8 mouse cellular contexts compared by ENCODE assay signal in the genomic region with DNA sequence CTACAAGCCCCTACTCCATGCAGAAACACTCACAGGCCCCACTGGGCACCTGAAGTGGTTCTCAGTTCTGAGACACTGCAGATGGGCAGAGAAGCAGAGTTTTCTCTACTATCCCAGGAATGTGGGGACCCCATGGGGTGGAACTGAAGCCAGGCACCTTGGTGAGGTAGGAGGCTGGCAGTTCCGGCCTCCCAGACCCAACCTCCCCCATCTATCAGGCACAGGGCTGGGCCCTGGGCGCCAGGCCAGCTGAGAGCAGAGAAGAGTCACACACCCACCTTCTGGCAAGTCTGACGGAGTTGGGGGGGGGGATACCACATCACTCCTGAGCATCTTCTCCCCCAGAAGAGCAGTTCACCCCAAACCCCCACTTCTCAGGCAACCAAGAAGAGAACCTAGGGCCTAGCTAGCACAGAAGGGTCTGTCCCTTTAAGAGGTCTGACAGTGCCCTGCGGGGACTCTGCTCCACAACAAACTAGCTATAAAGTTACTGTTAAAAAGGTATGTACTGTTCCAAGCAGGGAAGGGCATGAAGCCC. TPM values are rescaled to one million over a fixed set of nuclear protein-coding genes. Genes with fewer than 3 reads are reported as not detected.
A peak's percentile ranks its signal among the peaks of the same experiment; 100 is the strongest.
DNase-seq lines count a peak whose midpoint lies in the region; ATAC-seq and TF ChIP-seq lines count a peak whose summit lies in the region.

No protein-coding gene starts in this region.

- H3K9ac ChIP-seq in midbrain, postnatal 0 days (replicated peaks; ENCODE audit: low read length, poor library complexity, severe bottlenecking) = no peak overlapping the region
- H3K9ac ChIP-seq in midbrain, embryonic 16.5 days (ENCODE audit: low read depth, low read length) = no peak overlapping the region
- peak overlapping the region; percentile 66 for H3K9ac ChIP-seq in heart, embryonic 11.5 days (ENCODE audit: low read depth, low read length)
- peak overlapping the region; percentile 65 for H3K9ac ChIP-seq in kidney, embryonic 16.5 days (replicated peaks; ENCODE audit: low read length)

- no peak for DNase-seq in midbrain, postnatal 0 days (ENCODE audit: low spot score)
- DNase-seq in spleen, postnatal 10 days (ENCODE audit: low spot score in 2 of 2) = peak; percentile 46 to 49
- DNase-seq in T-cell, adult 2 months (ENCODE audit: low spot score) = no peak
- DNase-seq in frontal cortex, postnatal 14 days (ENCODE audit: low spot score in 2 of 2) = no peak

- 63% methylated on average over 4 of the region's 4 CpGs for WGBS in midbrain, postnatal 0 days
- WGBS in midbrain, embryonic 16.5 days = 69% methylated on average over 4 of the region's 4 CpGs
- WGBS in heart, embryonic 11.5 days (ENCODE audit: insufficient replicate concordance) = 20% methylated on average over 4 of the region's 4 CpGs
- WGBS in kidney, embryonic 16.5 days = 21% methylated on average over 4 of the region's 4 CpGs

- no peak for ATAC-seq in midbrain, postnatal 0 days (ENCODE audit: low FRiP score)
- no peak for ATAC-seq in midbrain, embryonic 16.5 days
- 0 out of 2 replicates have a peak, but pooled peaks have one; percentile 15 for ATAC-seq in heart, embryonic 11.5 days (replicated peaks; ENCODE audit: insufficient number of reproducible peaks, low FRiP score, low TSS enrichment)
- no peak; the same call in 1 of the 2 replicates for ATAC-seq in kidney, embryonic 16.5 days (ENCODE audit: low FRiP score, low TSS enrichment)
- ATAC-seq in inflammation-experienced regulatory T-cells, adult 6 months = no peak

- H3K4me2 ChIP-seq in midbrain, postnatal 0 days (ENCODE audit: low read depth, low read length, poor library complexity, severe bottlenecking) = 0 out of 2 replicates have a peak overlapping the region, but pooled peaks have one; percentile 1
- no peak overlapping the region for H3K4me2 ChIP-seq in midbrain, embryonic 16.5 days (ENCODE audit: low read length)
- peak overlapping the region; percentile 59 for H3K4me2 ChIP-seq in heart, embryonic 11.5 days
- H3K4me2 ChIP-seq in kidney, embryonic 16.5 days (replicated peaks; ENCODE audit: low read depth, low read length) = peak overlapping the region; percentile 64

- no peak overlapping the region for H3K27ac ChIP-seq in midbrain, postnatal 0 days (ENCODE audit: low read depth, low read length)
- H3K27ac ChIP-seq in midbrain, embryonic 16.5 days (ENCODE audit: low read length) = no peak overlapping the region
- peak overlapping the region; percentile 87 for H3K27ac ChIP-seq in heart, embryonic 11.5 days (ENCODE audit: low read depth, low read length)
- peak overlapping the region; percentile 91 for H3K27ac ChIP-seq in kidney, embryonic 16.5 days (ENCODE audit: low read length)

- H3K4me3 ChIP-seq in midbrain, postnatal 0 days (ENCODE audit: low read depth, low read length) = no peak overlapping the region
- no peak overlapping the region for H3K4me3 ChIP-seq in midbrain, embryonic 16.5 days (ENCODE audit: low read depth, low read length)
- peak overlapping the region; percentile 33 for H3K4me3 ChIP-seq in heart, embryonic 11.5 days (ENCODE audit: low read depth, low read length)
- H3K4me3 ChIP-seq in kidney, embryonic 16.5 days (ENCODE audit: low read length) = peak overlapping the region; percentile 45

- H3K4me1 ChIP-seq in midbrain, postnatal 0 days (ENCODE audit: insufficient read depth, low read length) = peaks cover 6% of the 10 kb centered on the region
- H3K4me1 ChIP-seq in midbrain, embryonic 16.5 days (ENCODE audit: control insufficient read depth, insufficient read depth, low read length) = peaks cover 22% of the 10 kb centered on the region
- H3K4me1 ChIP-seq in heart, embryonic 11.5 days (ENCODE audit: control insufficient read depth, insufficient read depth, low read length) = peaks cover 72% of the 10 kb centered on the region
- peaks cover 73% of the 10 kb centered on the region for H3K4me1 ChIP-seq in kidney, embryonic 16.5 days (ENCODE audit: insufficient read depth, low read length)

- no peak for TF ChIP-seq CTCF in midbrain, postnatal 0 days (IDR thresholded peaks at IDR 0.05)

- H3K27me3 ChIP-seq in midbrain, postnatal 0 days (ENCODE audit: insufficient read depth, low read length) = no peaks in the 10 kb centered on the region
- H3K27me3 ChIP-seq in midbrain, embryonic 16.5 days (ENCODE audit: control insufficient read depth, insufficient read depth, low read depth, low read length) = no peaks in the 10 kb centered on the region
- H3K27me3 ChIP-seq in heart, embryonic 11.5 days (ENCODE audit: control insufficient read depth, insufficient read depth, low read length) = no peaks in the 10 kb centered on the region
- H3K27me3 ChIP-seq in kidney, embryonic 16.5 days (ENCODE audit: insufficient read depth, low read length) = no peaks in the 10 kb centered on the region

- H3K36me3 ChIP-seq in midbrain, postnatal 0 days (ENCODE audit: insufficient read depth, low read length) = peaks cover 32% of the 10 kb centered on the region
- H3K36me3 ChIP-seq in midbrain, embryonic 16.5 days (ENCODE audit: control insufficient read depth, insufficient read depth, low read length) = peaks cover 13% of the 10 kb centered on the region; the same call in 1 of the 2 replicates
- H3K36me3 ChIP-seq in heart, embryonic 11.5 days (ENCODE audit: control insufficient read depth, insufficient read depth, low read length) = peaks cover 36% of the 10 kb centered on the region
- peaks cover 36% of the 10 kb centered on the region for H3K36me3 ChIP-seq in kidney, embryonic 16.5 days (ENCODE audit: insufficient read depth, low read length)

- H3K9me3 ChIP-seq in midbrain, postnatal 0 days (ENCODE audit: low read length) = no peaks in the 10 kb centered on the region
- H3K9me3 ChIP-seq in midbrain, embryonic 16.5 days (replicated peaks; ENCODE audit: control insufficient read depth, low read length, poor library complexity, severe bottlenecking) = no peaks in the 10 kb centered on the region
- no peaks in the 10 kb centered on the region for H3K9me3 ChIP-seq in heart, embryonic 11.5 days (replicated peaks; ENCODE audit: control insufficient read depth, low read length)
- no peaks in the 10 kb centered on the region for H3K9me3 ChIP-seq in kidney, embryonic 16.5 days (ENCODE audit: low read length)

RNA-seq across cellular contexts. Expression of gene Adcy6, which starts 6.9 kb away (rescaled TPM):
- total RNA-seq in midbrain, postnatal 0 days (2014; rRNA removed) = 38.0 and 40.3 TPM in 2 replicates
- 5.5 and 7.2 TPM in 2 replicates for polyA plus RNA-seq in midbrain, postnatal 0 days (2015; fragmentation: Nextera tagmentation; extraction: Ambion mirVana)
- polyA plus RNA-seq in midbrain, embryonic 16.5 days (2015; fragmentation: Nextera tagmentation; extraction: Ambion mirVana) = 9.9 and 10.2 TPM in 2 replicates
- 24.5 and 34.8 TPM in 2 replicates for polyA plus RNA-seq in heart, embryonic 11.5 days (2014; fragmentation: Nextera tagmentation; extraction: Ambion mirVana)
- polyA plus RNA-seq in kidney, embryonic 16.5 days (2015; fragmentation: Nextera tagmentation; extraction: Ambion mirVana) = 24.4 and 26.0 TPM in 2 replicates
- polyA plus RNA-seq in inflammation-experienced regulatory T-cells, adult 6 months (2017; shearing (Covaris generic)) = under 1 TPM in 2 of 3 experiments, not detected in 1; 0.28 to 0.44 TPM

RNA-seq across cellular contexts. Expression of gene Cacnb3, which starts 27.6 kb away (rescaled TPM):
- 211 and 239 TPM in 2 replicates for total RNA-seq in midbrain, postnatal 0 days (2014; rRNA removed)
- polyA plus RNA-seq in midbrain, postnatal 0 days (2015; fragmentation: Nextera tagmentation; extraction: Ambion mirVana) = 150 and 155 TPM in 2 replicates
- 198 and 205 TPM in 2 replicates for polyA plus RNA-seq in midbrain, embryonic 16.5 days (2015; fragmentation: Nextera tagmentation; extraction: Ambion mirVana)
- polyA plus RNA-seq in heart, embryonic 11.5 days (2014; fragmentation: Nextera tagmentation; extraction: Ambion mirVana) = 9.8 and 9.9 TPM in 2 replicates
- 34.4 and 34.9 TPM in 2 replicates for polyA plus RNA-seq in kidney, embryonic 16.5 days (2015; fragmentation: Nextera tagmentation; extraction: Ambion mirVana)
- under 1 TPM in 2 of 3 experiments, not detected in 1; 0.30 to 0.38 TPM for polyA plus RNA-seq in inflammation-experienced regulatory T-cells, adult 6 months (2017; shearing (Covaris generic))

RNA-seq across cellular contexts. Expression of gene 4930415O20Rik, which starts 32.2 kb away (rescaled TPM):
- 0.82 TPM in 1 of 2 replicates, not detected in the other for total RNA-seq in midbrain, postnatal 0 days (2014; rRNA removed)
- polyA plus RNA-seq in midbrain, postnatal 0 days (2015; fragmentation: Nextera tagmentation; extraction: Ambion mirVana) = 0.31 TPM in 1 of 2 replicates, not detected in the other
- not detected in 2 replicates for polyA plus RNA-seq in midbrain, embryonic 16.5 days (2015; fragmentation: Nextera tagmentation; extraction: Ambion mirVana)
- polyA plus RNA-seq in heart, embryonic 11.5 days (2014; fragmentation: Nextera tagmentation; extraction: Ambion mirVana) = 0.73 and 1.0 TPM in 2 replicates
- 0.41 and 0.69 TPM in 2 replicates for polyA plus RNA-seq in kidney, embryonic 16.5 days (2015; fragmentation: Nextera tagmentation; extraction: Ambion mirVana)
- not detected for polyA plus RNA-seq in inflammation-experienced regulatory T-cells, adult 6 months (2017; shearing (Covaris generic))

RNA-seq across cellular contexts. Expression of gene Ccnt1, which starts 32.3 kb away (rescaled TPM):
- total RNA-seq in midbrain, postnatal 0 days (2014; rRNA removed) = 36.1 and 54.6 TPM in 2 replicates
- polyA plus RNA-seq in midbrain, postnatal 0 days (2015; fragmentation: Nextera tagmentation; extraction: Ambion mirVana) = 47.4 and 49.7 TPM in 2 replicates
- polyA plus RNA-seq in midbrain, embryonic 16.5 days (2015; fragmentation: Nextera tagmentation; extraction: Ambion mirVana) = 65.3 and 73.1 TPM in 2 replicates
- polyA plus RNA-seq in heart, embryonic 11.5 days (2014; fragmentation: Nextera tagmentation; extraction: Ambion mirVana) = 38.1 and 42.3 TPM in 2 replicates
- polyA plus RNA-seq in kidney, embryonic 16.5 days (2015; fragmentation: Nextera tagmentation; extraction: Ambion mirVana) = 64.4 and 76.4 TPM in 2 replicates
- polyA plus RNA-seq in inflammation-experienced regulatory T-cells, adult 6 months (2017; shearing (Covaris generic)) = 10 to 100 TPM; 69.3 to 99.2 (median 86.3) TPM

RNA-seq across cellular contexts. Expression of gene Ddx23, which starts 59.7 kb away (rescaled TPM):
- total RNA-seq in midbrain, postnatal 0 days (2014; rRNA removed) = 46.7 and 50.5 TPM in 2 replicates
- 14.0 and 20.5 TPM in 2 replicates for polyA plus RNA-seq in midbrain, postnatal 0 days (2015; fragmentation: Nextera tagmentation; extraction: Ambion mirVana)
- polyA plus RNA-seq in midbrain, embryonic 16.5 days (2015; fragmentation: Nextera tagmentation; extraction: Ambion mirVana) = 17.8 and 18.9 TPM in 2 replicates
- polyA plus RNA-seq in heart, embryonic 11.5 days (2014; fragmentation: Nextera tagmentation; extraction: Ambion mirVana) = 11.2 and 19.6 TPM in 2 replicates
- polyA plus RNA-seq in kidney, embryonic 16.5 days (2015; fragmentation: Nextera tagmentation; extraction: Ambion mirVana) = 19.0 and 27.1 TPM in 2 replicates
- polyA plus RNA-seq in inflammation-experienced regulatory T-cells, adult 6 months (2017; shearing (Covaris generic)) = 10 to 100 TPM; 15.4 to 37.0 (median 37.0) TPM

Comparison
In these comparisons a context has a peak if more than half of its experiments do, and no peak if none do; other contexts are left out.
1. DNase-seq: peak in spleen, postnatal 10 days (2 of 2); none in midbrain, postnatal 0 days (single experiment), T-cell, adult 2 months (single experiment) and frontal cortex, postnatal 14 days (0 of 2).
2. H3K27ac ChIP-seq: peak in heart, embryonic 11.5 days (single experiment) and kidney, embryonic 16.5 days (single experiment); none in midbrain, postnatal 0 days (single experiment) and midbrain, embryonic 16.5 days (single experiment).
3. H3K4me3 ChIP-seq: peak in heart, embryonic 11.5 days (single experiment) and kidney, embryonic 16.5 days (single experiment); none in midbrain, postnatal 0 days (single experiment) and midbrain, embryonic 16.5 days (single experiment).
4. H3K9ac ChIP-seq: peak in heart, embryonic 11.5 days (single experiment) and kidney, embryonic 16.5 days (single experiment); none in midbrain, postnatal 0 days (single experiment) and midbrain, embryonic 16.5 days (single experiment).